Mouse (Mus musculus) right cerebral cortex, adult 2 months (tissue): ENCODE results near the gene Actl6b.

ENCODE experiments used
- DNase-seq, 2 experiments: peaks; one replicate each; pipeline ENCODE4 v3.0.0; 2021 to 2022; ENCODE audit warnings: low spot score in 2 of 2

Actl6b gene

DNA sequence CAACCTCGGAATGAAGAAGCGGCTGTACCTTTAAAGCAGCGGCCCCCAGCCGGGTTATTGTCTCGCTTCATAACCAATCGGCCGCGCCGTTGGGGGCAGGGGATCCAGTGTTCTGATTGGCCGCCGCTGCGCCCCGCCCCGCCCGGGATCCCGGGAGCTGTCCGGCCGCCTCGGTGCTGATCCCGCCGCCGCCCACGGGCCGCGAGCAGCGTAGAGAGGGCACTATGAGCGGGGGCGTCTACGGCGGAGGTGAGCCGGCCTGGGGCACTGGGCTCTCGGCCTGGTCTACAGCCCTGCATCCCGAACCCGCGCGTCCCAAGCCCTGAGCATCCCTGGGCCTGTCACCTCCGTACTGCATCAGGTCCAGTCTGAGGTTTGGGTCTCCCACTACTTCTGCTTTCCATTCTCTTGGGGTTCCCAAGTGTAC, at the start of gene Actl6b:
Gene Actl6b, plus strand, starts transcription at position 107 of the 427 bp plus-strand sequence.
- DNase-seq = peak; percentile 92 to 93

DNA sequence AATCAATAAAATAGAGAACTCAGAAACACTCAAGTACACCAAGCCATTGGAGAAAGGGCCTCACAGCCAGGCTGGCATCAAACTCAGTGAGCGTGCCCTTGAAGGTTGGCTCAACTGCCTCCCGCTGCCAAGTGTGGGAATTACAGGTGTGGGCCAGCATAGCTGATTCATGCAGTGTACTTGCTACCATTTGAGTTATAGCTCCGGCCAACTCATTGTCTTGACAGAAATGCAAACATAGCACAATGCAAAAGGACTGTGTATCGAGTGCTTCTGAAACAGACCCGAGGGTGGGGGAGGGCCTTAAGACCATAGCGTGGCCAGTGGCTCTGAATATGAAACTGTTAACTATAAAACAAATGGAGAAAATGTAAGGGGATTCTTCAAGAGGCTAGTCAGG, 49.3 kb upstream of the Actl6b start:
- no peak for DNase-seq

DNA sequence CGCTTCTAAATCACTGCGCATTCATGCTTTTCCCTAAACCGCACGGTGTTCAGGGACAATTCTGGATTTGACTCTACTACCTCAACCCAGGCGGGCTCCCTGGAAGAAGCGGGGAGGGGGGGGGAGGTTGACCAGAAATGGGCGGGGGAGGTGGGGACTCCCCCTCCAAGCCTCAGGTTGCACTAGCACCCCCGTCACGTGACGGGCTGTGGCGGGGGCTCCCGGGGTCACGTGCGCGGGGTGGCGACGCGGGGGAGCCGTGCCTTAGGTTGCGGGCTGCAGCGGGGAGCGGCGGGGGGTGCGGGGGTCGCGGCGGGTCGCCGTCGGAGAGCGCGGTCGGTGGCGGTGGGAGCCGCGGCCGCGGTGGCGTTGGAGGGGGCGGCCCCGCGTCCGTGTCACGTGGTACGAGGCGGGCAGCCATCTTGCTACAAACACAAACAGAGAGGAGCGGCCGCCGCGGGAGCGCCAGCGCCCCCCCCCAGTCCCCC, 43.3 kb upstream of the Actl6b start:
- DNase-seq = peak in 1 of 2 experiments; percentile 84

DNA sequence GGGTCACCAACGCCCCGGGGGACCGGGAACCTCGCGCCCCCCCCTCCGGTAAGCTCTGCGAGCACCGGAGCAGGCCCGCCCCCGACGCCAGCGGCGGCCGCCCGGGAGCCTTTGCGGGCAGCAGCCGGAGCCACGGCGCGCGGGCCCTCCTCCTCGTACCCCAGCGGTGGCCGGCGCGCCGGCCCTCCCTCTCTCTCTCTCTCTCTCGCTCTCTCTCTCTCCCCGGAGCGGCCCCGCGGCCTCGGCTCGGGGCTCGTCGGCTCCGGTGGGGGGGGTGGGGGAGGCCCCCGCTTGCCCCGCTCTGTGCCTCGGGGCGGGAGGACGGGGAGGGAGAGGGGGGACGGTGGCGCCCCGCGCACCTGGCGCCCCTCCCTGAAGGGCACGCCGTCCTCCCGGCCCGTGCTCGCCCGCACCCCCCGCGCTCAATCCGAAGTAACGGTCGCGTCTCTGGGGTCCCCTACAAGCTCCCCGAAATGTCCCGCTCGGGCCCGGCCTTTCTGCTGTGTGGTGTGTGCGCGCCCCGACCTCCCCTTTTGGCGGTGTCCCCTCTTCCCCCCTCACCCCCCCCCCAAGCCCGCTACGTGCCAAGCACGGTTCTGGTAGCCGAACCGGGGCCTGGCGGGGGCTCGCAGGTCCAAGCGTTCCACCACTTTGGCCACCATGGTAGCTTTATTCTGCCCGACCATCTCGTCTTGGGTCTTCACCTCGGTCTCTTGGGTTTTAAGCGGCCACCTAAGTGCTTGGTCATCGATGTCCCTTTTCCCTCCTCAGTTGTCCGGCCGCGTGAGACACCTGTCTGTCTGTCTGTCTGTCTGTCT, 42.5 kb upstream of the Actl6b start:
- DNase-seq = no peak

DNA sequence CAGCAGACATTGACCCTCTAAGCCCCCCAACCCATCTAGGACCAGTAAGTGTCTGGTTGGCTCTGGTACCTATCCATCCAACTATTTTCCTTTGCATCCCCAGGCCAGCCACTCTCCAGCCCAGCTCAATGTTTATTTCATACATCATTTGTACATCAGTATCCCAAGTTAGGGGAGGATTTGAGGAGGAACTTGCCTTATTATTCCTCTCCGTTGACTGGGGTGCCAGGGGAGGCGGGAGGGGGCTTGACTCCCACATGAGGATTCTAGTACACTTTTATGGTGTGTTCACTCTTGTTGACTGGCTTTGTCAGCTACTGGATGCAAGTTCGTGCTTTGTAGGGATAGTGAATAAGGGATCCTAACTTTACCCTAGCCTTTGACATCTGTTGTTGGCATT, 41.6 kb upstream of the Actl6b start:
- DNase-seq = no peak

DNA sequence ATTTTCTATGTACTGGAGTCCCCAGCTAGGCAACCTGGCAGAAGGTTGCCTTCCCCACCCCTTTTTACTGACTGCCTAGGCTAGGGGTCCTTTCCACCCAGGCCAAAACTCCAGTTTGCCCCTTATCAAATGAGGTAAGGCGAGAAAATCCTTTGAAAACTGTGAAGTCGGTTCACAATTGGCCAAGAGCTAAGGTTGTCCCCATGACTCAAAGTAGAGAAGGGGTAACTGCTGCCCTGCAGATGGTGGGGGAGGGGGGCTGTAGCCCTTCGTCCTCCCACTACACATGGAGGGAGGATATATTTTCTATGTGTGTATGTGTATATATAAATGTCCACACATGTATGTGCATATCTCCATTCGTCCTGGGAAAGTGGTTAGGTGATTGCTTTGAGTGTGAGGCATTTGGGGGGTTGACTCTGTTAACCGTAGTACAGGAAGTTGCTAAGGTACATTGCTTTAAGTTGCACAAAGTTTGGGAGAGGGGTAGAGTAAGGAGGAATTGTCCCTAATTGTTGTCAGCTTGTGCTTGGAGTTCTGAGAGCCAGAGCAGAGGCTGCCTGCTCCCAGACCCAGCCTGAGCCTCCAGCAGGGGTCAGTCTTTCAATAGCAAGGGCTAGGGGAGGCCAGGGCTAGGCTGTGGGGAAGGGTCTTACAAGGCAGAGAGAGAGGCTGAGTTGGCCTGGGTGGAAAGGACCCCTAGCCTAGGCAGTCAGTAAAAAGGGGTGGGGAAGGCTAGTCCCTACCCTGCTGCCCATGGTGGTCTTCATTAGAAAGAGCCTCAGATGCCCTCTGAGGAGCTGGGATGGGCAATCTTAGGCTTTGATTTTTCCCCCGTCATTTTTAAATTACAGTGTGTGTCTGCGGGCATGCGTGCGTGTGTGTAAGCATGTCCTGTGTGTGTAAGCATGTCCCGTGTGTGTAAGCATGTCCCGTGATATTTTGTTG, 40.2 kb upstream of the Actl6b start:
- DNase-seq = peak in 1 of 2 experiments; percentile 27

DNA sequence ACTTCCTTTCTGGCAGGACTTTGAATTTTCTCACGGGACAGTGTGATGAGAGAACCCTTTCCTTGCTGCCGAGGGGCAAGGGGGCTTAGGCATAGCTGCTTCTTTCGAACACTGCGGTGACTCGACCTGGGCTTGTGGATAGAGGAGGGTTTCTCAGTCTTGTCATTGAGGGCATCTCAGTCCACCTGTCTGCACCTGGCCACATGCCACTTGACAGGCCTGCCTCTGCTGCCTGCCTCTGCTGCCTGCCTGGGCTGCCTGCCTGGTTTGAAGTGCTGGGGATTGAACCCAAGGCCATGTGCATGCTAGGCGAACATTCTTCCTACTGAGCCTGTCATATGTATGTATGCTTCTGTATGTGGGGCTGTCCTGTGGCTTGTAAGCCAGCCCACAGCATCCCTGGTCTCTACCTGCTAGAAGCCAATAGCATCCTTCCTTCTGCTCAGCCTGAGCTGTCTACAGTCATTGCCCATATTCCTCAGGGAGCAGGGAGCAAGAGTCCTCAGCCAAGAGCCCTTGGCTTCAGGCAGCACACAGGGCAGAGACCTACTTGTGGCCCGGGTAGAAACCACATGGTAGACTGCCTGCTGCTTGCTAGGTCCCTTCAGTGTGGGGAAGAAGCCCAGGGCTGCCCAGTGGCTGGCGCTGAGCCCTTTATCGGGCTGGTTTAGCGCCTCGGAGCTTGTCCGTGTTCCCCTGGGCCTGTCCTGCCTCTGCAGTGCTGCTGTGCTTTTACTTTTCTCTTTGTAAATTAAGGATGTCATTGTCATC, 39.2 kb upstream of the Actl6b start:
- no peak for DNase-seq

DNA sequence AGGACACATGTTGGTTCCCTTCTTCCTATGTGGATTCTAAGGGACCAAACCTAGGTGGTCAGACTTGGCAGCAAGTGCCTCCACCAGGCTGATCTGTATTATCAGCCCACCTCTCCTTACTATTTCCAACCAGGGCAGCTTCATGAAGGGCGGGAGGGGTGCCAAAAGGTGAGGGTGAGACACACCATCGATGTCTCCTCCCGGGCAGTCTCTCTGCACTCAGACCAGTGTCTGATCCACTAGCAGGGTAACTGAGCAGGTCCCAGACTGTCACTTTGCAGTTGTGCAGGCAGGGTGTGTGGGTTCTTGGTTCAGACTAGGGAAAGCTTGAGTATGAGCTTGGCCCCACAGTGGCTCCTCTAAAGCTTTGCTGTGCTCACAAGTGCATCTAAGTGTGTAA, 38.5 kb upstream of the Actl6b start:
- DNase-seq = no peak

DNA sequence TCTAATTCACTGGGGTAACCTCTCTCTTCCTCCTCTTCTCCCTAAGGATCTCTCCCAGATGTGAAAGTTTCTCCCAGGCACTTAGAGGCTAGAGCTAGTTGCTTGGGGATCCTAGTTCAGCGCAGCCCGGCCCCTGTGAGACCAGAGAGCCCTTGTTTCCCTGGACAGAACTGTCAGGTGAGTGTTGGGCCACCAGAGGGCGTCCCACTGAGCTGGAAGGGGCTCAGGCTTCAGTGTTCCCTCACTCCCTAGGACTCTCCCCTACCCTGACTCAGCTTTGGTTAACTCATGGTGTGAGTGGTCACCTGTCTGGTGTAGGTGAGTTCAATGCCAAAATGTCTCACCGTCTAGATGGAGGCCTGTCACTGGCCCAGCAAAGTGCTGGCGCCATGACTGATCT, 34.9 kb upstream of the Actl6b start, which contains the start of gene Gigyf1:
Gene Gigyf1, plus strand, starts transcription at position 113 of the 400 bp plus-strand sequence.
- DNase-seq = no peak

DNA sequence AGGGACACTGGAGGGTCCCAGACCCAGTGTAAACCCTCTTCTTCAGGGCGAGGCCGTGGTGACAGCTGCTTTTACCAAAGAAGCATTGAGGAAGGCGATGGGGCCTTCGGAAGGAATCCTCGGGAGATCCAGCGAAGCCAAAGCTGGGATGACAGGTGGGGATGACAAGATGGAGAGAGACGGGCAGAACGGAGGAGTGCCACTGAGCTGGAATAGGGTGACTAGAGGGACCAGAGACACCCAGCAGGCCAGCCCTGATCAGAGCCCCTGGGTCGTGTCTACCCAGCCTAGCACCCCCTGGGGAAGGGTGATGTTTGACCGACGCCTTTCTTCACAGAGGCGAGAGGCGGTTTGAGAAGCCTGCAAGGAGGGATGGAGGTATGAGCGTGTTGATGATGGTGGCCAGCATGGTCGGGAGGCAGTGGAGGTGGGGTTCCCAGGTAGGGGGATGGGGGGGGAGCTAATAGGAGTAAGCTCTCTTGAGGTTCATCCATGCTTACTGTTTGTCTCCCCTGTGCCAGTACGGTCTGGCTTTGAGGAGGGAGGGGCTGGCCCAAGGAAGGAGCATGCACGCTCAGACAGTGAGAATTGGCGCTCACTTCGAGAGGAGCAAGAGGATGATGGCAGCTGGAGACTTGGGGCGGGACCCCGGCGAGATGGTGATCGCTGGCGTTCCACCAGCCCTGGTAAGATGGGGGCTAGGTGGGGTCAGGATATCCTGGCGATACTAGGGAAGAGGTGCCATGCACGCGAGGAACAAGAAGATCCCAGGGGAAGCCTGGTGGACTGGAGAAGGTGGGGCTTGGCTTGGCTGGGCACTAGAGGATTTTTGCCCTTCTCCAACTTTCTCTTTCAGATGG, 33.4 kb upstream of the Actl6b start:
- DNase-seq = no peak

DNA sequence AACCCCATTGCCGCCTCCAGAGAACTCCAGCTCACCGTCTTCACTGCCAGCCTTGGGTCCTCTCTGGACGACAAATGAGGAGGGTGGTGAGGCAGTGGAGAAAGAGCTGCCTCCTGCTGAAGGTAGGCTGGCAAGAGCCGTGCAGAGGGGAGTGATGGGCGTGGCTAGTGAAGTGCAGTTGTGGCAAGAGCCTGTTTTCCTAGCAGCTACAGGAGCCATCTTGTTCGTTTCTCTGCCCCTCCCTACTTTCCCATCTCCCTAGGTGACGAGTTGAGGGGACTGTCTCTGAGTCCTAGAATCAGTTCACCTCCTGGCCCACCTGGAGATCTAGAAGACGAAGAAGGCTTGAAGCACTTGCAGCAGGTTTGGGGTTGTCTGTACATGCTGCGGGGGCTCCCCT, 31.5 kb upstream of the Actl6b start:
- DNase-seq = no peak

DNA sequence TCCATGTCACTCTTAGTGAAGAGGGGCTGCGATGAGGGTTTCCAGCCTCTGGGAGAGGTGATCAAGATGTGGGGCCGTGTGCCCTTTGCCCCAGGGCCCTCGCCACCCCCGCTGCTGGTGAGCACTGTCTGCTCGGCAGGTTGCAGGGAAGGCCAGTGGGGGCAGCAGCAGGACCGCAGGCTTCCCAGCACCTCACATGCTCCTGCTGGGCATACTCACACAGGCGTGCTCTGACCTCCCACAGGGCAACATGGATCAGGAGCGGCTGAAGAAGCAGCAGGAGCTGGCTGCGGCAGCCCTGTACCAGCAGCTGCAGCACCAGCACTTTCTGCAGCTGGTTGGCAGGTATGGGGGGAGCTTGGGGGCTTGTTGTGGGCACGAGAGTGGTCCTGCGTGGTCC, 30.6 kb upstream of the Actl6b start:
- DNase-seq = no peak

DNA sequence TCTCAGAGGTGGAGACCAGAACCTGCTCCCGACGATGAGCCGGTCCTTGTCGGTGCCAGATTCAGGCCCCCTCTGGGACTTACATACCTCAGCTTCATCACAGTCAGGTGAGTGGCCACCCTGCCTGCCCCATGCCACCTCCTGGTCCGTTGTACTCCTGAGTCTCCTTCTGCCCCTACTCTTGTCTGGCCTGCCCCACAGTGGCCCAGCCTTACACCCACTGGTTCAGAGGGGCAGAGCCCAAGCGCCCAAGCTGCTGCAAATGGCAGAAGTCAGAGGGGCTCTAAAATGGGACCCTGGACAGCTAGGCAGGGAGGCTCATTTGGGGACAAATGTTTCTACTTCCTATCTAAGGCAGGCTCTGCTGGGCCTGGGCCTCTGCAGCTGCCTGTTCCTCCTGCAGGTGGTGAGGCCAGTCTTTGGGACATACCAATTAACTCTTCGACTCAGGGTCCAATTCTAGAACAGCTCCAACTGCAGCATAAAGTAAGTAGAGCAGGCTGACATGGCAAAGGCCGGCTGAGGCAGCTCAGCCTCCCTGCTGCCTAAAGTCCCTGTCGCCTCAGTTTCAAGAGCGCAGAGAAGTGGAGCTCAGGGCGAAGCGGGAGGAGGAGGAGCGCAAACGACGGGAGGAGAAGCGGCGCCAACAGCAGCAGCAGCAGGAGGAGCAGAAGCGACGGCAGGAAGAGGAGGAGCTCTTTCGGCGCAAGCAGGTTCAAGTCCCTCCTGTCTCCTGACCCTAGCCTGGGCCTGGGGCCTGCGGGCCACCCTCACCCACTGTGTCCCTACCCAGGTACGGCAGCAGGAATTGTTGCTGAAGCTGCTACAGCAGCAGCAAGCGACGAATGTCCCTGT, 29.7 kb upstream of the Actl6b start:
- DNase-seq = no peak

DNA sequence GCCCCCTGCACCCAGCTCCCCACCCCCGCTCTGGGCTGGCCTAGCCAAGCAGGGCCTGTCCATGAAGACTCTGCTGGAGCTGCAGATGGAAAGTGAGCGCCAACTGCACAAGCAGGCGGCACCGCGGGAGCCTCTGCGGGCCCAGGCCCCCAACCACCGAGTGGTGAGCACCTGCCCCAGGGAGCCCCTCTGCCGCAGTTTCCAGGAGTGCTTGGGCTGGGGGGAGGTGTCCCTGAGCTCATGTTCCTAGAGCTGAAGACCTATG, 29.1 kb upstream of the Actl6b start:
- no peak for DNase-seq

DNA sequence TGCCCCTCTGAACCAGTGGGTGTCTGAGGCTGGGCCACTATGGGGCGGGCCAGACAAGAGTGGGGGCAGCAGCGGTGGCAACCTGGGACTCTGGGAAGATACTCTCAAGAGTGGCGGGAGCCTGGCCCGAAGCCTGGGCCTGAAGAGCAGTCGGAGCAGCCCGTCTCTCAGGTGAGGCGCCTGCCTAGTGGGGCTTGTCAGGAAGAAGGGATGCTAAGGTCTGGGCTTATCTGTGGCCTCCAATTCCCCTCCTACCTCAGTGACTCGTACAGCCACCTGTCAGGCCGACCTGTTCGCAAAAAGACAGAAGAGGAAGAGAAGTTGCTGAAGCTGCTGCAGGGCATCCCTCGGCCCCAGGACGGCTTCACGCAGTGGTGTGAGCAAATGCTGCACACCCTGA, 28.6 kb upstream of the Actl6b start:
- no peak for DNase-seq

DNA sequence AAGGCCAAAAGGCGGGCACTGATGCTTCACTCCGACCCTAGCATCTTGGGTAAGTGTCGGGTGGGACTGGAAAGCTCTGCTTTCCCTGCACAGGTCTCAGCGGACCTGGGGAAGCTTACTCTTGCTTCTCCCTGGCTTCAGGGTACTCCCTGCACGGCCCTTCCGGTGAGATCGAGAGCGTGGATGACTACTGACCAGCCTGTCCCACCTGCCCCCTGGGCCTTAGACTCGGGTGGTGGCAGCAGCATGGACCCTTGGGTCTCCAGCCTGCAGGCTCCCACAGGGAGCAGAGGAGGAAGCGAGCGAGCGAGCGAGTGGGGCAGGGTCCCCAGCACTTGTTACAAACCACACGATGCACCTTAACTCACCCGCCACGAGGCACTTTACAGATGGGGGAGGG, 27.8 kb upstream of the Actl6b start:
- DNase-seq = no peak

DNA sequence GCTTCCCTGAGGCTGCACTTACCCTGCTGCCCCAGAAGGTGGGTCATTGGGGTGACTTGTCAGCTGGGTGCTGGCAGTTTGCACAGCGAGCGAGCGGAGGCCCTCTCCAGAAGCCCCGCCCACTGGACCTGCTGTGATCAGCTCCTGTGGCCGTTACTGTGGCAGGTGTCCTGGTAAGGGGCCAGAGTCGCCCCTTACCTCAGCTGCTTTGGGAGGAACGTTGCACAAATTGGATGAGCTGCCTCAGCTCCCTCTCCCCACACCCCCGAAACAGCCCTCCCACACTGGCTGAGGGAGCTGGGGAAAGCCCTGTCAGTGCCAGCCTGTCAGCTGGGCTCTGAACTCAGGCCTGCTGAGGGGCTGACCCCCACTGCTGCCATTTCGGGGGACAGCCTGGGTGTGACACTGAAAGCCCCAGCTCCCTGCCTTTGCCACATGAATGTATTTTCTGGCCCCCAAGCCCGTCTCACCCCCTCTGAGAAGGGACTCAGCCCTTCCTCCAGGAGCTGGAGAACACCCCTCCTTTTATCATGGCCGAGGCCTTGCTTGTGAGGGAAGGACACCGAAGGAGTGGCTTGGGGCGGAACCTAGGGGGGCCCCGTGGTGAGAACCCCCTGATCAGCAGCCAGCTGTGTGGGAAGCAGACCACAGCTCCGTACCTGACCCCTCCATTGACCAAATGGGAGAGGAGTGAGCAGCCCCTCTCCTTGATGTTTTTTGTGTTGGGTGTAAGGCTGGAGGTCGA, 27.0 kb upstream of the Actl6b start:
- peak in 1 of 2 experiments; percentile 51 for DNase-seq

DNA sequence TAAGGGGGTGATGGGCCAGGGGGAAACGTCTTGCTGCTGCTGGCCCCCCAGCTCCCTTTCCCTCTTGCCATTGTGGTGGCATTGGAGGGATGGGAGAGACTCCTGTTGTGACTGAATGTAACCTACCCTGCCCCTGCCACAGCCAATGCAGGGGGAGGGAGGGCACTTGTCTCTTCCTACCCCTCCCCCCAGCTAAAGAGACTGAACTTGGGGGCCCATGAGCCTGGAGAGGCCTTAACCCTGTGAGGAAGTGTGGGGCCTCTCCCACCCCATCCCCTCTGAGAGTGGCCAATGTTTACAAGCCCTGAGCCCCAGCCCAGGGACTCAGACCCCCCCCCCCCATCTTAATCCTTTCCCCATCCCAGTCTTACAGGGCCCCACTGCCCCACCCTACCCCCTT, 25.9 kb upstream of the Actl6b start:
- DNase-seq = no peak

DNA sequence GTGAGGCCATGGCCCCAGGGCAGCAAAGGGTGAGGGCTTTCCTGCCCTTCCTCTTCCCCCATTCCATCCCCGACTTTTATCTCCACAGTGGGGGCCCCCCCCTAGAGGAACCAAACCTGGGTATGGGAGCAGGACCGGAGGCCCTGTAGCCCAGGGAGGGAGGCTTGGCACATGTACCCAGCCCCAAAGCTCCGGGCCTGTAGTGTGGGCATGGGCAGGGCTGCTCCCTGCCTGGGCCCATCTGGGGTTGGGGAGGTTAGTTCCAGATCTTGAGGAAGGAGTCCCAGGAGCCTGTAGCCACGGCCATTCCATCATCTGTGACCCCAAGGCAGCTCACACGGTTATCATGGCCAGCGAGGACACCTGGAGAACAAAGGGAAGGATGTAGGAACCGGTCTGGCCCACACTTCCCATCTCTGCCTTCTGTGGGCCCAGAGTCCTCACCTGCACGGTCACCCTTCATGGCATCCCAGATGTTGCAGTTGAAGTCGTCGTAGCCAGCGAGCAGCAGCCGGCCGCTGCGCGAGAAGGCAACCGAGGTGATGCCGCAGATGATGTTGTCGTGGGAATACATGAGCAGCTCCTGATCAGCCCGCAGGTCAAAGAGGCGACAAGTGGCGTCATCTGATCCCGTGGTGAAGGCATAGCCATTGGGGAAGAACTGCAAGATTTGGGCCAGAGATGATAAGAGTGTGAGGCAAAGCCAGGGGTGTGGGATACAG, 24.9 kb upstream of the Actl6b start:
- peak in 1 of 2 experiments; percentile 10 for DNase-seq
